Mouse (Mus musculus): ENCODE measurements around the gene Ntrk3. TPM values are rescaled to one million over a fixed set of nuclear protein-coding genes. Genes with fewer than 3 reads are reported as not detected.

Ntrk3 gene
- polyA plus RNA-seq, 1 experiment from 2014 or later = 2.3 TPM

GRCm38 (mm10) chr7:78269506-78270250 lies 468.1 kb downstream of the Ntrk3 start:
- Histone ChIP-seq H3K9ac (ENCODE audit: low read length) (no peak overlapping the region), H3K27ac (ENCODE audit: low read length) (no peak overlapping the region), H3K4me2 (ENCODE audit: low read depth, low read length) (no peak overlapping the region), H3K27me3 (ENCODE audit: control insufficient read depth, insufficient read depth, low read length) (no peaks in the 10 kb centered on the region; the same call in 1 of the 2 replicates), H3K4me1 (ENCODE audit: control insufficient read depth, insufficient read depth, low read length) (no peaks in the 10 kb centered on the region), H3K4me3 (ENCODE audit: low read length) (no peak overlapping the region), H3K36me3 (ENCODE audit: control insufficient read depth, insufficient read depth) (no peaks in the 10 kb centered on the region), H3K9me3 (replicated peaks; ENCODE audit: control insufficient read depth, low read length) (no peaks in the 10 kb centered on the region)
- 37% methylated on average over 3 of the region's 3 CpGs for WGBS
- ATAC-seq (replicated peaks; ENCODE audit: extremely low read depth, insufficient read depth, low FRiP score) = no peak

- H3K9ac ChIP-seq (ENCODE audit: low read length) = no peak overlapping the region
- no peaks in the 10 kb centered on the region for H3K9me3 ChIP-seq (replicated peaks; ENCODE audit: control insufficient read depth, low read length)
- no peak overlapping the region for H3K4me3 ChIP-seq (ENCODE audit: low read length)
- 5% methylated on average over 1 of the region's 1 CpGs for WGBS
- no peaks in the 10 kb centered on the region for H3K36me3 ChIP-seq (ENCODE audit: control insufficient read depth, insufficient read depth)
- no peaks in the 10 kb centered on the region for H3K4me1 ChIP-seq (ENCODE audit: control insufficient read depth, insufficient read depth, low read length)
- no peak for ATAC-seq (replicated peaks; ENCODE audit: extremely low read depth, insufficient read depth, low FRiP score)
- no peak overlapping the region for H3K4me2 ChIP-seq (ENCODE audit: low read depth, low read length)
- H3K27me3 ChIP-seq (ENCODE audit: control insufficient read depth, insufficient read depth, low read length) = no peaks in the 10 kb centered on the region; the same call in 1 of the 2 replicates
- no peak overlapping the region for H3K27ac ChIP-seq (ENCODE audit: low read length)
Observed at GRCm38 (mm10) chr7:78267461-78268007, 470.3 kb downstream of the Ntrk3 start.

- WGBS = 56% methylated on average over 5 of the region's 5 CpGs
- H3K27me3 ChIP-seq (ENCODE audit: control insufficient read depth, insufficient read depth, low read length) = no peaks in the 10 kb centered on the region
- no peak for ATAC-seq (replicated peaks; ENCODE audit: extremely low read depth, insufficient read depth, low FRiP score)
Observed at GRCm38 (mm10) chr7:78264432-78265002, 473.3 kb downstream of the Ntrk3 start.

GRCm38 (mm10) chr7:78261420-78262125 lies 476.2 kb downstream of the Ntrk3 start:
- H3K4me3 ChIP-seq (ENCODE audit: low read length) = no peak overlapping the region
- WGBS = 76% methylated on average over 8 of the region's 8 CpGs
- H3K27ac ChIP-seq (ENCODE audit: low read length) = no peak overlapping the region
- no peaks in the 10 kb centered on the region for H3K4me1 ChIP-seq (ENCODE audit: control insufficient read depth, insufficient read depth, low read length)
- ATAC-seq (replicated peaks; ENCODE audit: extremely low read depth, insufficient read depth, low FRiP score) = no peak
- no peaks in the 10 kb centered on the region for H3K9me3 ChIP-seq (replicated peaks; ENCODE audit: control insufficient read depth, low read length)
- no peak overlapping the region for H3K9ac ChIP-seq (ENCODE audit: low read length)
- no peak overlapping the region for H3K4me2 ChIP-seq (ENCODE audit: low read depth, low read length)
- H3K27me3 ChIP-seq (ENCODE audit: control insufficient read depth, insufficient read depth, low read length) = no peaks in the 10 kb centered on the region
- H3K36me3 ChIP-seq (ENCODE audit: control insufficient read depth, insufficient read depth) = no peaks in the 10 kb centered on the region

More at GRCm38 (mm10) chr7:78264432-78265002, 473.3 kb downstream of the Ntrk3 start:
- Histone ChIP-seq H3K9ac (ENCODE audit: low read length) (no peak overlapping the region), H3K36me3 (ENCODE audit: control insufficient read depth, insufficient read depth) (no peaks in the 10 kb centered on the region), H3K9me3 (replicated peaks; ENCODE audit: control insufficient read depth, low read length) (no peaks in the 10 kb centered on the region), H3K27ac (ENCODE audit: low read length) (no peak overlapping the region), H3K4me1 (ENCODE audit: control insufficient read depth, insufficient read depth, low read length) (no peaks in the 10 kb centered on the region), H3K4me3 (ENCODE audit: low read length) (no peak overlapping the region), H3K4me2 (ENCODE audit: low read depth, low read length) (no peak overlapping the region)

GRCm38 (mm10) chr7:78258151-78258550 lies 479.7 kb downstream of the Ntrk3 start:
- no peaks in the 10 kb centered on the region for H3K4me1 ChIP-seq (ENCODE audit: control insufficient read depth, insufficient read depth, low read length)
- H3K4me3 ChIP-seq (ENCODE audit: low read length) = no peak overlapping the region
- no peak overlapping the region for H3K4me2 ChIP-seq (ENCODE audit: low read depth, low read length)
- H3K9ac ChIP-seq (ENCODE audit: low read length) = no peak overlapping the region
- WGBS = 20% methylated on average over 4 of the region's 4 CpGs
- no peak for ATAC-seq (replicated peaks; ENCODE audit: extremely low read depth, insufficient read depth, low FRiP score)
- no peaks in the 10 kb centered on the region for H3K36me3 ChIP-seq (ENCODE audit: control insufficient read depth, insufficient read depth)
- no peak overlapping the region for H3K27ac ChIP-seq (ENCODE audit: low read length)
- H3K27me3 ChIP-seq (ENCODE audit: control insufficient read depth, insufficient read depth, low read length) = no peaks in the 10 kb centered on the region
- no peaks in the 10 kb centered on the region for H3K9me3 ChIP-seq (replicated peaks; ENCODE audit: control insufficient read depth, low read length)

- no peak for ATAC-seq (replicated peaks; ENCODE audit: extremely low read depth, insufficient read depth, low FRiP score)
- H3K27me3 ChIP-seq (ENCODE audit: control insufficient read depth, insufficient read depth, low read length) = no peaks in the 10 kb centered on the region
- no peak overlapping the region for H3K4me2 ChIP-seq (ENCODE audit: low read depth, low read length)
- no peaks in the 10 kb centered on the region for H3K9me3 ChIP-seq (replicated peaks; ENCODE audit: control insufficient read depth, low read length)
- H3K4me3 ChIP-seq (ENCODE audit: low read length) = no peak overlapping the region
- no peaks in the 10 kb centered on the region for H3K36me3 ChIP-seq (ENCODE audit: control insufficient read depth, insufficient read depth)
- no peak overlapping the region for H3K9ac ChIP-seq (ENCODE audit: low read length)
- 67% methylated on average over 3 of the region's 3 CpGs for WGBS
- no peak overlapping the region for H3K27ac ChIP-seq (ENCODE audit: low read length)
- no peaks in the 10 kb centered on the region for H3K4me1 ChIP-seq (ENCODE audit: control insufficient read depth, insufficient read depth, low read length)
Observed at GRCm38 (mm10) chr7:78253777-78254385, 483.9 kb downstream of the Ntrk3 start.

- Histone ChIP-seq H3K9me3 (replicated peaks; ENCODE audit: control insufficient read depth, low read length) (no peaks in the 10 kb centered on the region), H3K4me3 (ENCODE audit: low read length) (no peak overlapping the region), H3K36me3 (ENCODE audit: control insufficient read depth, insufficient read depth) (no peaks in the 10 kb centered on the region), H3K27me3 (ENCODE audit: control insufficient read depth, insufficient read depth, low read length) (no peaks in the 10 kb centered on the region), H3K4me2 (ENCODE audit: low read depth, low read length) (no peak overlapping the region), H3K4me1 (ENCODE audit: control insufficient read depth, insufficient read depth, low read length) (no peaks in the 10 kb centered on the region), H3K27ac (ENCODE audit: low read length) (no peak overlapping the region), H3K9ac (ENCODE audit: low read length) (no peak overlapping the region)
- WGBS = 63% methylated on average over 5 of the region's 5 CpGs
- ATAC-seq (replicated peaks; ENCODE audit: extremely low read depth, insufficient read depth, low FRiP score) = no peak
Observed at GRCm38 (mm10) chr7:78248119-78248642, 489.6 kb downstream of the Ntrk3 start.

GRCm38 (mm10) chr7:78239012-78239411 lies 498.8 kb downstream of the Ntrk3 start:
- no peaks in the 10 kb centered on the region for H3K27me3 ChIP-seq (ENCODE audit: control insufficient read depth, insufficient read depth, low read length)
- H3K4me2 ChIP-seq (ENCODE audit: low read depth, low read length) = no peak overlapping the region
- H3K27ac ChIP-seq (ENCODE audit: low read length) = no peak overlapping the region
- no peaks in the 10 kb centered on the region for H3K36me3 ChIP-seq (ENCODE audit: control insufficient read depth, insufficient read depth)
- no peak overlapping the region for H3K9ac ChIP-seq (ENCODE audit: low read length)
- 53% methylated on average over 2 of the region's 2 CpGs for WGBS
- H3K4me3 ChIP-seq (ENCODE audit: low read length) = no peak overlapping the region
- no peak for ATAC-seq (replicated peaks; ENCODE audit: extremely low read depth, insufficient read depth, low FRiP score)
- H3K9me3 ChIP-seq (replicated peaks; ENCODE audit: control insufficient read depth, low read length) = no peaks in the 10 kb centered on the region
- no peaks in the 10 kb centered on the region for H3K4me1 ChIP-seq (ENCODE audit: control insufficient read depth, insufficient read depth, low read length)
